Mouse (Mus musculus): ENCODE results near the gene Acta2.

DNA sequence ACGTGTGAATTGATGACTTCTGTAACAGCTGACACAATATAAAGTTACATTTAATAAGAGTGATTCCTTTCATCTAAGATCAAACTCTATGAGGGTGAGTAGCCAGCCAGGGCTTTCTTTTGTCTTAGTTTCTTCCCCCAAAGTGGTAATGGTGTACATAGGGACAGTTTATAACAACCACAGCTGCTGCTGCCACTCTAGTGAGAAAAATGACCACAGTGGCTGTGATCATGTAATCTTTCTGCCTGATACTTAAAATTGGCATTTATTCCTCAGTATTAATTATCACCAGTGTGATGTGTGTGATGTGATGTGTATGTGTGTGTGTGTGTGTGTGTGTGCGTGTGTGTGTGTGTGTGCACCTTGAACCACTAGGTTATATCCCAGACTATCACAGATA lies 3.5 kb downstream of the Acta2 start:
- TF ChIP-seq CTCF (IDR thresholded peaks at IDR 0.05; ENCODE audit: low read depth, low read length) (no peak), POLR2A (IDR thresholded peaks at IDR 0.05; ENCODE audit: borderline replicate concordance, low read depth, low read length) (no peak)

Data from bone marrow macrophage, adult 2 months (primary cell).